Mouse (Mus musculus) kidney, postnatal 25 days (tissue): Measurements from ENCODE around the gene Mall.
A peak's percentile ranks its signal among the peaks of the same experiment; 100 is the strongest.

Source experiments
- DNase-seq, 2 experiments: peaks; one replicate each; pipeline ENCODE4 v3.0.0; 2021; ENCODE audit warnings: mixed read lengths in 2 of 2

Mall gene

GRCm38 (mm10) chr2:127729671-127730070 lies at the start of gene Mall:
Gene Mall (minus strand): TSS chr2:127729932.
- no peak for DNase-seq

- DNase-seq = no peak
Observed at GRCm38 (mm10) chr2:127778451-127778850, 48.7 kb upstream of the Mall start.

GRCm38 (mm10) chr2:127775013-127775412 lies 45.3 kb upstream of the Mall start:
- DNase-seq = no peak

- DNase-seq = no peak
Observed at GRCm38 (mm10) chr2:127774578-127774941, 44.8 kb upstream of the Mall start.

- no peak for DNase-seq
Observed at GRCm38 (mm10) chr2:127773938-127774577, 44.3 kb upstream of the Mall start.

GRCm38 (mm10) chr2:127761587-127761986 lies 31.9 kb upstream of the Mall start:
- DNase-seq = no peak

- DNase-seq = no peak
Observed at GRCm38 (mm10) chr2:127760429-127761000, 30.8 kb upstream of the Mall start.

GRCm38 (mm10) chr2:127760014-127760413 lies 30.3 kb upstream of the Mall start:
- no peak for DNase-seq

- no peak for DNase-seq
Observed at GRCm38 (mm10) chr2:127759157-127759880, 29.6 kb upstream of the Mall start.

- DNase-seq = no peak
Observed at GRCm38 (mm10) chr2:127757171-127757570, 27.4 kb upstream of the Mall start.

GRCm38 (mm10) chr2:127754113-127754512 lies 24.4 kb upstream of the Mall start:
- DNase-seq = no peak

GRCm38 (mm10) chr2:127751849-127752610 lies 22.3 kb upstream of the Mall start:
- DNase-seq = no peak

GRCm38 (mm10) chr2:127749376-127749775 lies 19.6 kb upstream of the Mall start:
- DNase-seq = no peak

- no peak for DNase-seq
Observed at GRCm38 (mm10) chr2:127748316-127748715, 18.6 kb upstream of the Mall start.

GRCm38 (mm10) chr2:127742637-127743036 lies 12.9 kb upstream of the Mall start:
- DNase-seq = no peak

- no peak for DNase-seq
Observed at GRCm38 (mm10) chr2:127740756-127741519, 11.2 kb upstream of the Mall start.

- DNase-seq = peak in 1 of 2 experiments; percentile 23
Observed at GRCm38 (mm10) chr2:127737885-127738284, 8.2 kb upstream of the Mall start.

- DNase-seq = peak in 1 of 2 experiments; percentile 52
Observed at GRCm38 (mm10) chr2:127736631-127737209, 7.0 kb upstream of the Mall start.

GRCm38 (mm10) chr2:127735512-127736145 lies 5.9 kb upstream of the Mall start:
- peak; percentile 47 to 60 for DNase-seq

GRCm38 (mm10) chr2:127734889-127735288 lies 5.2 kb upstream of the Mall start:
- no peak for DNase-seq

GRCm38 (mm10) chr2:127730301-127730997 lies 717 bp upstream of the Mall start:
- DNase-seq = no peak
